Mouse (Mus musculus) heart, postnatal 10 days (tissue): ENCODE results near the gene Onecut3. TPM values are rescaled to one million over a fixed set of nuclear protein-coding genes. Genes with fewer than 3 reads are reported as not detected.

ENCODE experiments used
- DNase-seq, 2 experiments: peaks; one replicate each; pipeline ENCODE4 v3.0.0; 2021
- intact Hi-C: fragments of 180-260 bp; cut with DNase I; formaldehyde crosslinking; loops from one replicate; pipeline ENCODE4 v1.15.1; 2025
- total RNA-seq, 2 experiments: library from RNA; stranded (reverse); gene quantifications; 2 replicates each; pipeline ENCODE4 v1.2.3; 2021

Gene Onecut3
- total RNA-seq, result not detected

GRCm38 (mm10) chr10:80494732-80495131, at the start of gene Onecut3:
Gene Onecut3, plus strand, starts transcription at chr10:80494835.
- intact Hi-C loops, result no loop called here
- peak; percentile 58 to 63 for DNase-seq

GRCm38 (mm10) chr10:80445052-80445451, 49.6 kb upstream of the Onecut3 start:
- no peak for DNase-seq
- intact Hi-C loops, result loop anchor here (2.0 kb wide), 1 partner anchor 68 kb away; no protein-coding TSS in a partner anchor

- peak; percentile 72 to 86 for DNase-seq
- intact Hi-C loops, result loop anchor here (1.0 to 2.0 kb wide), 3 partner anchors 63 to 103 kb away; no protein-coding TSS in a partner anchor
Observed at GRCm38 (mm10) chr10:80445898-80446601, 48.6 kb upstream of the Onecut3 start.

- intact Hi-C loops, result no loop called here
- DNase-seq, result no peak
Observed at GRCm38 (mm10) chr10:80450599-80450998, 44.0 kb upstream of the Onecut3 start.

- intact Hi-C loops, result no loop called here
Observed at GRCm38 (mm10) chr10:80453601-80454000, 41.0 kb upstream of the Onecut3 start.

GRCm38 (mm10) chr10:80454781-80455180, 39.9 kb upstream of the Onecut3 start:
- DNase-seq, result no peak
- intact Hi-C loops, result no loop called here

More at GRCm38 (mm10) chr10:80453601-80454000, 41.0 kb upstream of the Onecut3 start:
- no peak for DNase-seq

GRCm38 (mm10) chr10:80455697-80456096, 38.9 kb upstream of the Onecut3 start:
- no peak for DNase-seq
- intact Hi-C loops, result no loop called here

GRCm38 (mm10) chr10:80459236-80459635, 35.4 kb upstream of the Onecut3 start:
- intact Hi-C loops, result no loop called here
- no peak for DNase-seq

- intact Hi-C loops, result no loop called here
- DNase-seq, result no peak
Observed at GRCm38 (mm10) chr10:80459671-80460070, 35.0 kb upstream of the Onecut3 start.

- intact Hi-C loops, result no loop called here
Observed at GRCm38 (mm10) chr10:80460324-80460723, 34.3 kb upstream of the Onecut3 start.

GRCm38 (mm10) chr10:80461346-80461745, 33.3 kb upstream of the Onecut3 start:
- DNase-seq, result no peak
- intact Hi-C loops, result no loop called here

More at GRCm38 (mm10) chr10:80460324-80460723, 34.3 kb upstream of the Onecut3 start:
- DNase-seq, result no peak

- intact Hi-C loops, result no loop called here
- peak; percentile 12 to 37 for DNase-seq
Observed at GRCm38 (mm10) chr10:80464381-80465035, 30.1 kb upstream of the Onecut3 start.

GRCm38 (mm10) chr10:80465066-80465465, 29.6 kb upstream of the Onecut3 start:
- peak in 1 of 2 experiments; percentile 15 for DNase-seq
- intact Hi-C loops, result no loop called here

GRCm38 (mm10) chr10:80475290-80475959, 19.2 kb upstream of the Onecut3 start:
- DNase-seq, result peak; percentile 90

GRCm38 (mm10) chr10:80478531-80478930, 16.1 kb upstream of the Onecut3 start:
- intact Hi-C loops, result no loop called here
- DNase-seq, result no peak

More at GRCm38 (mm10) chr10:80475290-80475959, 19.2 kb upstream of the Onecut3 start:
- intact Hi-C loops, result no loop called here

- DNase-seq, result no peak
- intact Hi-C loops, result no loop called here
Observed at GRCm38 (mm10) chr10:80481002-80481401, 13.6 kb upstream of the Onecut3 start.

GRCm38 (mm10) chr10:80486862-80487379, 7.7 kb upstream of the Onecut3 start:
- no peak for DNase-seq

GRCm38 (mm10) chr10:80490051-80490450, 4.6 kb upstream of the Onecut3 start:
- intact Hi-C loops, result no loop called here
- DNase-seq, result peak; percentile 88

More at GRCm38 (mm10) chr10:80486862-80487379, 7.7 kb upstream of the Onecut3 start:
- intact Hi-C loops, result no loop called here

- intact Hi-C loops, result no loop called here
- no peak for DNase-seq
Observed at GRCm38 (mm10) chr10:80495901-80496300, 1.3 kb downstream of the Onecut3 start.

- no peak for DNase-seq
- intact Hi-C loops, result no loop called here
Observed at GRCm38 (mm10) chr10:80496421-80496820, 1.8 kb downstream of the Onecut3 start.

- intact Hi-C loops, result no loop called here
- no peak for DNase-seq
Observed at GRCm38 (mm10) chr10:80502291-80502690, 7.7 kb downstream of the Onecut3 start.
